Mouse (Mus musculus) spleen, postnatal 10 days (tissue): ENCODE results near the gene Lrrc49.
A peak's percentile ranks its signal among the peaks of the same experiment; 100 is the strongest.

ENCODE experiments used
- DNase-seq, 2 experiments: peaks; one replicate each; pipeline ENCODE4 v3.0.0; 2021 to 2022; ENCODE audit warnings: low spot score in 2 of 2

The Lrrc49 gene

DNA sequence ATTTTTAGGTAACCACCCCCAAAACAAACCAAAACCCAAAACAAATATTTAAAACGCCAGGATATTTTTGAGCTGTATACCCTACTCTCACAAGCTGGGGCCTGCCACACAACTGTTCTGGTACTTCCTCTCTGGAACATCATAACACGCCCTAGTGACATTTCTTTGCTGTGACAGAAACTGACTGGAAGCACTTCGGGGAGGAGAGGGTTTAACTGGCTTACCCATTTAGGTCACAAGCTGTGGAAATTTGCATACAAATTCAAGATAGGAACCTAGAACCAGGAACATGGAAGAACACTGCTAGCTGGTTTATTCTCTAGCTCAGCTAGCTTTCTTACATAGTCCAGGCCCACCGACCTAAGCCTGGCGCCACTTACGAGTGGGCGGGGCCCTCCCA is 92.6 kb downstream of the Lrrc49 start:
- DNase-seq = no peak

DNA sequence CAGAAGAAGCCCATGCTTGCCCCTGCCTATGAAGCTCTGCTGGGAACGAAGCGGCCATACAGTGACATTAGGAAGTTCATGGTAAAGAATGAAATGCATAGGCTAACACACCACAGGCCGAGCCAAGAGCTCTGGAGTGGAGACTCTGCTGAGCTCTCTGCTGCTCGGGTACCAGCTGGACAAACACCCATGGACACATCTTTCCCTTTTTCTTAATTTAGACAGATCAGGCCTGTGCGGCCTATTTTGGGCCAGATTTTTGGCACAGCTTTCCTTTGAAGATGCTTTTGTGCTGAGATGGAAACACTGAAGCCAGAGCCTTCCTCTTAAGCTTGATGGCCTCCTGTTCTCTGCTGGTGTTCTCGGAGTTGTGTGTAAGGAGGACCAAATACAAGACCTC is 95.0 kb downstream of the Lrrc49 start:
- DNase-seq = no peak

DNA sequence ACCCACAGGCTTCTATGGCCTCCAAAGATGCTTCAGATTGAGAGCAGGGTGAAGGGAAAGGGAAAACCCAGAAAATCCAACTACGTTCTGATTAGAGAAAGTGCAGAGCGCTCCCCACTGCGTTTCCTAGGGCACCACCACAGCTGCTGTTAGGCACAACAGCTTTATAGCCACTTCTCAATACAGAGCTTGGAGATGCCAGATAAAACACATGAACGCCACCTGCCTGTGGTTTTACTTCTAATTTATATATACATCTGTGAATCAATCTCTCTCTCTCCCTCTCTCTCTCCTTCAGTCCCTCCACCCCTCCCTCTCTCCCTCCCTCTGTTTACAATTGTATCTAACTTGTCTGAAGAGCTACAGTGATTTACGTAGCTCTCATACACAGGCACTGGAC is 95.6 kb downstream of the Lrrc49 start:
- DNase-seq = no peak

DNA sequence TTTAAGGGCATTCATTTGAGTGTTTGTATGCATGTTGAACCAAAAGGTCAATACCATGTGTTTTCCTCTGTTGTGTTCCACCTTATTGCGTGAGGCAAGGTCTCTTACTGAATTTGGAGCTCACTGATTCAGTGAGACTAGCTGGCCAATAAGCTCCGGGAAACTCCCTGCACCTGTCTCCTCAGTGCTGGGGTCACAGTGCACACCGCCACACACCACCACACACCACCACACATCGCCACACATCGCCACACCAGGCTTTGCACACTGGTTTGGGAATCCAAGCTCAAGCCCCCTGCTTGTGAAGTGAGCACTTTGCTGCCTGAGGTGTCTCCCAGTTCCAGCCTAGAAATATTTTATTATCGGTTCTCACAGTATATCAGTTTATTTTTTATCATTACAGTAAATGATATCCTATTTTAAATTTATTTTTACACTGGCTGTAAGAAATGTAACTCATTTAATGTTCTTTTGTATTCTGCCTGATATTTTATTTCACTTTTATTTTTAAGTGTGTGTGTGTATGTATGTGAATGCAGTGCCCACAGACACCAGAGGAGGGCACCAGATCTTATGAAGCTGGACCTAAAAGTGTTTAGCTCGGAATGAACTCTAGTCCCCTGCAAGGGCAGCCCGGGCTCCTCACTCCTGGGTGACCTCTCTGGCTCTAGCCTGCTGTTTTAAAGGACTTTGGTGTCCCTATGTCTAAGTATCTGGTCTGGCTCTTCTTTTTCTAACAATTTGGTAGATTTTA is 96.9 kb downstream of the Lrrc49 start:
- no peak for DNase-seq

DNA sequence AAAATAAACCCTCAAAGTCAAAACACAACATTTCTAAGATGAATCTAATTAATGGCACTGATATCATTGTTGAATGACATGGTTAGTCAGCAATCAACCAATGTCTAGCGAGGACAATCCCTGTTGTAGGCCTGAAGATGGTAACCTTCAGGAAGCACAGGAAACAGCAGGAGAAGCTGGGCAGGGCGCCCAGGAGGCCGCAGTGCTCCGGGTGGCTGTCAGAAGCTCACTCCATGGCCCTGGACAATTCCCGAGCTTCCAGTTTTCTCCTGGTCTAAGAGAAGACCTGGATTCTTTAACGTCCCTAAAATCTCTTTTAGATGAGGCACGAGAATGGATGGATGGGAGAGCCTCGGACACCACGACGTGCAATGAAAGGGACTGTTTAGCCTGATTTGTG is 99.0 kb downstream of the Lrrc49 start:
- no peak for DNase-seq

DNA sequence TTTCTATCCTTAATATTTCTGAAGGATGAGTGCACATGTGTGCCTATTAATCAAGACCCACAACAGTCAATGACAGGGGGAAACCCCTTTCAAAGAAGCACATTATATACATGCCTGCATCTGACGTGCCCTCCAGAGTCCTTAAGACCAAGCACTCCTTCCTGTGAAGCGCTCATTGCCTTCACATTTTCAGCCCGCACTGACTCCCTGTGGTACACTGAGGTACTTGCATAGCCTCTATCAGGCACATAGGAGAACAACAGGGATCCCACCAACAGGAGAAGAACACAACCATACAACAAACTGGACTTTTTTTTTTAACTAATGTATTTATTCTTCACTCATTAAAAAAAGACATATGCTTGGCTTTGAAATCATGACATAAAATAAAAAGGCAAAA is 101.0 kb downstream of the Lrrc49 start:
- DNase-seq = no peak

DNA sequence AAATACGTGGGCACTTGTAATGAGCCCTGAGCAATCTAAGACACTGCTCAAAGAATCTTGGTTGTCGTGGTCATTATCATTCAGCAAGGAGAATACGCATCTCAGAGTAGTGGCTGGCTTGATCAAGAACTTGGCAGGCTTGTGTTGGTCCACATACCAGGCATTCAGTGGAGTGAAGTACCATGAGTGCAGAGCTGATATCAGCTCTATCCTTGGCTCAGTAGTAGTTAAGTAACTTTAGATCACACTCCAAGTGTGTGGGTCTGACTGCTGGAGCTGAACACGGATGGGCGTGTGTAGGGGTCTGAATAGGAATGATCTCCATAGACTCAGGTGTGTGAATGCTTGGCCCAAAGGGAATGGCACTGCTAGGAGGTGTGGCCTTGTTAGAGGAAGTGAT is 102.8 kb downstream of the Lrrc49 start:
- DNase-seq = no peak

DNA sequence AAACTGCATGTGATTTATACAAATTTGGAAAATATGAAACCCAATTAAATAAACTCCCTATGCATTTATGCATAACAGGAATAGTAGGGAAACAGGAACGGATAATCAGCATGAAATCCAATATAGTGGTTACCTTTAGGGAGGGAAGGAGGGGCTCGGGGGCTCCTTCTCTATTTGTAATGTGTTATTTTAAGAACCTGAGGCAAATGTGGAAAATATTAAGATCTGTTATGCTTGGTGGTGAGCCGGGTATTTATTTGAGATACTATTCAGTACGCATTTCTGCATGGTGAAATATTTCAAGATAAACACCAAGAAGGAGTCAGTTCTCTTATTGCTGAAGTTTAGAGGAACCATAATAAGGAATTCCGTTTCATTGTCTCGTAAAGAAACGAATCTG is 105.4 kb downstream of the Lrrc49 start:
- DNase-seq = no peak

DNA sequence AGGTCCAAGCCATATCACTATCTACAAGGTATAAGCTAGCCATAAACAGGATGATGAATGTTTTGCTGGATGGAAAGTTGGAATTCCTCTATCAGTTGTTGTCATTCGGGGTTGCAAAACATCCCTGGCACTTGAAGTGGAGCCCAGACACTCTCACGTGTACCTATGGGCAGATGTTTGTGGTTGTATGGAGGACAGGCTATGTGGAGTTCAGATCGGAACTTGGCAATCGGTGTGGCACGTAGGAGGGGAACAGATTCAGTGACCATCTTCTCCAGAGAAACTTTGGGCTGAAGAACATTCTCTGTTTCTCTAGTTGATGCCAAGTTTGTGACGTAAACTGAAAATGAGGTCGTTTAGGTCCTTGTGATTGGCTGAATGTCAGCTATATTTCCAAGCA is 114.9 kb downstream of the Lrrc49 start:
- no peak for DNase-seq

DNA sequence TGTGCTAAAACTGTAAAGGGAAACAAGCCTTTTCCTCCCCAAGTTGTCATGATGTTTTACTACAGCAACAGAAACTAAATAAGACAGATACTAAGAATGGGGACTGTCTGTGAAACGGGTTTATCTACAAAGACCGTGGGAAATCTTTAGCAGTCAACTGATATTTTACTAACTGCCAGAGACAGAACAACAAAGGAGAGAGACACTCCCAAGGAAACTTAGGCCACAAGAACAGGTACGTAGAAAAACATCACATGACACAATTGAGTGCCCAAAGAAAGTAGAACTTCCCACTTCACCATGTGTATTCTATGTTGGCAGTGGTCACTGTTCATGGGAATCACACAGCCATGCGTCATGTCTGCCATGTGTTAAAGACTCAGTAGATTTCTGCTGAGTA is 116.2 kb downstream of the Lrrc49 start:
- no peak for DNase-seq

DNA sequence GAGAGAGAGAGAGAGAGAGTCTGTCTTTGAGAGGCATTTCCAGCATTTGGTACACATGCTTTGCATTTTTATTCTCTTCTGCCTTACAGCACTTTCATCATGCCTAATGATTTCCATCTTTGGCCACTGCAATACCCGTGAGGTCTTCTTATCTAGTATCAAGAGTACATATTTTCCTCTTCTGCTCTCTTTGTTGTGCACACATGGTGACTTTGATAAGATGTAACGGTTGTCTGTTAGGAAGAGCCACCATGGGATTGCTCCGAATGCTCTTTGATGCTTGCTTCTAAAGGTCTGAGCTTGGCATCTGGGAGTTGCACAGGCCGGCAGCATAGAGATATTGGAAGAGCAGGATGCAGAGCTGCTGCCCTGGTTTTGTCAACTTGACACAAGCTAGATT is 116.9 kb downstream of the Lrrc49 start:
- DNase-seq = no peak

DNA sequence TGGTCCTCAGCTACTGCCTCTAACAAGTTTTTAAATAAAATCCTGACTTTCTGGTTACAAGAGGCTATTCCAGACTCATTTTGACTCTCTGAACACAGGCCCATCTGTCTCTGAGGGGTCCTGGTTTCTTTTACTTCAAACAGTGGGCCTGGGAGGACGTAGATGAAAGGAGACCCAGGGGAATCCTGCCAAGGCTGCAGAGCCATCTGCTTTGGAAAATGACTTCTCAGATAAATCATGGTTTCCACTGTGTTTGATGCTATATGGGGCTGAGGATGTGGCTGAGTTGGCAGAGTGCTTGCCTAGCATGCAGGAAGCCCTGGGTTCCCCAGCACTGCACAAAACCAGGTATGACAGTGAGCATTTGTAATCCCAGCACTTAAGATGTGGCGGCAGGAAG is 118.6 kb downstream of the Lrrc49 start:
- no peak for DNase-seq

DNA sequence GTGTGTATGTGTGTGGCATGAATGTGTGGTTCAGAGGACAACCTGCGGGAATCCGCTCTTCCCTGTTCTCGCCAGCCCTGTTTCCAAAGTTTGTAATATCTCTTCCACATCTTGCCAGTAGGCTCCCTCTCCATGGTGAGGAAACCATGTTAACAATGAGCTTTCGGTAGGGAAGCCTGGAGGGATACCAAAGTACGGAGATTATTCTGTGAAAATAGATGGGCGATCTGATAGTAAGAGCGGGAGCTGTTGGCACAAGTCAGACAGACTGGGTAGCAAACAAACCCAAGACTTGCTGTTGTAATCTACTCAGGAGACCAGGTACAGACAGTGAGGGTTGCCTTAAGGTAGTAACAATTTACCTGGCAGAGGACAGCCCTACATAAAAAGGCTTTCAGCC is 124.1 kb downstream of the Lrrc49 start:
- DNase-seq = no peak

DNA sequence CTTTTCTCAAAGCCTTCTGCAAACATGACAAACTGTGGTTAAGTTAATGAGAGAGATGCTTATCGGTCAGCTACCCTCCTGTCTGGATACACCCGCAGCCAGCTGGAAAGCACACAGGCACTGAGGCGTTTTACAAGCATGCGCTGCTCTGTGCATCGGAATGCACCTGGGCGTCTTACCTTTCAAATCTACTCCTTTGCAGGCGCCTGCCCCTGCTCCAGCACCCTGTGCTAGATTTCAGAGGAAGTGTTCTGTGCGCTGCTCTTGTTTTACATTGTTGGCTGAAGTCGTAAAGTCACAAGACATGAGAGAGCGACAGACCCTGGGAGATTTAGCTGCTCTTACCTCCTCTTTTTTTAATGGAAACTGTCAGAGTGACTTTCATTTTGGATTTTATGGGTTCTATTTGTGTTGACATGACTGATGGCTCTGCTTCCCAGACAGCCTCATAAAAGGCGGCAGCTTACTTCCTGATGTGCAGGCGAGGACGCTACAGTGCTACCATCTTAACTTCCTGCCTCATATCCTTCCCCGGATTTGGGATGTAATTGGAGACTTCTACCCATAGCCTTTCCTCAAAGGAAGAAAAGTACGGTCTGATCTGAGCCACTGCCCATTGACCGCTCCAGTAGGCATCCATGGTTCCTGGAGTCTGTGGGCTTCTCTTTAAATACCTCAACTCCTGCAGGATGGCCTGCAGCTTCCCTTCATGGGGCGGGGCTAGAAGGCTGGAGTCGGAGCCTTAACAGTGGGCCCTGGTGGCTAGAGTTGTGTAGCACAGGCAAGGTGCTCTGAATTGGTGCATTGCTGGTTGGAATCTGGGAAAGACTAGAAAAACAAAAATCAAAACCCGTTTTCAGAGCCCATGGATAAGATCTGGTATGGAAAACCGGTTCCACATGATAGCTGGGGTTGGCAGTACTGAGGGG is 125.3 kb downstream of the Lrrc49 start:
- DNase-seq = no peak

DNA sequence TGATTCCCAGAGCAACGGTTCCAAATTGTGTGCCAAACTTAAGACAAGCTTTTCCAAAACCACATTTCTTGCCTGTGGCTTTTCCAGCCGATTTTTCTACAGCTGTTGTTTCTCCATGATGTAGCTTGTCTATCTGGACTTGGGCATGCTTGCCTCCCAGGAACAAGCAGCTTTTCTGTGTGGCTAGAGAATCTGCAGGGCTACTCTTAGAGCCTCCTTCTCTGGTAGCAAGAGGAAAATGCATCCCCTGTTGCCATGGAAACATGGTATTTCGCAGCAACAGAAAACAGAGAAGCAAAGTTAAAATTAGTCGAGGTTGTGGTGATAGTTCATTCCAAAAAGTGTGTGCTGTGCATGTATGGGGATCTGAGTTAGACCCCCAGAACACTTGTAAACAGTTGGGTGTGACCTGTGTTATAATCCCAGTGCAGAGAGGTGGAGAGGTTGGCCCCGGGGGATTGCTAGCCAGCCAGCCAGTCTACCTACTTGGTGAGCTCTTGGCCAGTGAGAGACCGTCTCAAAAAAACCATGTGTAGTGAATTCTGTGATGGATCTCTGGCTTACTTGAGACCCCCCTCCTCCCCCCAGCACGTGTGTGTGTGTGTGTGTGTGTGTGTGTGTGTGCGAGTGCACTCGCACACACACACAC is 126.2 kb downstream of the Lrrc49 start:
- no peak for DNase-seq

DNA sequence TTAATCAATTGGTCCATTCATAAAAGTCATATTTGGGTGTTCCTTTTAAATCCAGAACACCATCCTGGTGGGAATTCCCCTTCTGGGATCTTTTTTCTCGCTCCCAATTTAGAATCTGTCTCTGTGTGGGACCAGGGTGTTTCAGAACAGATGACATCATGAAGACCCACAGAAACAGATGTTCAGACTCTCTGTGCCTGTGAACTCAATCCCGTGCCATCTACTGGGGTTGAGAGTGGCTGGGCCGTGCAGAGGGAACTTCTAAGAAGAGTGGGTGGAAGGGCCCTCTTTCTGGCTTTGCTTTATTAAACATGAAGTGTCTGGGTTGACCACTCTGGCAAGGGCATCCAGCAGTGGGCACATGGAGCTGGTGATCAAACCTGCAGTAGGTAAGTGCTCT is 129.5 kb downstream of the Lrrc49 start:
- DNase-seq = no peak

DNA sequence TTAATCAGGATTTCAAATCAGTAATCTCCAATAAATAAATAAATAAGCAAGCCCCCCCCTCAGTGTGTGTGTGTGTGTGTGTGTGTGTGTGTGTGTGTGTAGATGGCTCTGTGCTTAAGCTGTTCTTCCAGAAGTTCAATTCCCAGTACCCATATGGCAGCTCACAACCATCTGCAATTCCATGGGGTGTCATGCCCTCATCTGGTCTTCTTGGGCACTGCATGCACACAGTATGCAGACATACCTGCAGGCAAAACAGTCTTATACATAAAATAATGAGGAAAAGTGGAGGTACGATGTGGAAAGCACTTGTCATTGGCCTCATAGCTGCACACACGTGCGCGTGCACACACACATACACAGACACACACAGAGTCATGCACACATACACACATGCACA is 136.7 kb downstream of the Lrrc49 start:
- DNase-seq = no peak

DNA sequence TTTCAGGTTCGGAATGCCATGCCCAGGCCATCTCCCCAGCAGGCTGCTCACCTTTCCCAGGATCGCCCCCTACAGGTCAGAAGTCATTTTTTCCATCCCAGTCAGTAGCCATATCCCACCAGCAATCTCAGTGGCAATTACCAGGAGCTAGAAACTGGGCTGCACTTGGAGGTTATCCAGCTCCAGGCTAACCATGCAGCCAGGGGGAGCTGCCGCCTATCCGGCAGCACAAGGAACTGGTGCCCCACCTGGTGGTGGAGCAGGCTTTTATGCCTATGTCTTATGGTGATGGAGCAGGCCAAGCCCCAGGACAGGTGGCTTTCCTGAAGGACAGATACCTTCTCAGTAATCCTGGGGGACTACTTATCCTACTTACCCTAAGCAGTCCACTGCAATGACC is 139.8 kb downstream of the Lrrc49 start:
- DNase-seq = peak in 1 of 2 experiments; percentile 21

DNA sequence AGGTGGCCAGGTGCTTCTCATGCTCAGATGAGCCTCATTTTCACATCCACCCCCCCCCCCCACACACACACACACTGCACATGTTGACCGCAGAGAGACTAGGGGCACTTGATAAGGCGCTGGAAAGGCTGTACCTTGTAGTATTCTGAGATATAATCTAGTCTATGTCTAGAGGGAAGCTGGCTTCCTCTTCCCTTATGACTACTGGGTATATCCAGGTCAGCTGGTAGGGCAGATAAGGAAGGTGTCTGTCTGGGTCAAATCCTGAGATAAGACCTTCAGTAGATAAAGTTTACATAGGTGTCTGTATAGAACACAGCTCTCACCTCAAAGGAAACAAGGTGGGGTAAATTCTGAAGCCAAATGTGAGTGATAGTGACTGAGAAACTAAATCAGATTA is 141.8 kb downstream of the Lrrc49 start:
- DNase-seq = no peak

DNA sequence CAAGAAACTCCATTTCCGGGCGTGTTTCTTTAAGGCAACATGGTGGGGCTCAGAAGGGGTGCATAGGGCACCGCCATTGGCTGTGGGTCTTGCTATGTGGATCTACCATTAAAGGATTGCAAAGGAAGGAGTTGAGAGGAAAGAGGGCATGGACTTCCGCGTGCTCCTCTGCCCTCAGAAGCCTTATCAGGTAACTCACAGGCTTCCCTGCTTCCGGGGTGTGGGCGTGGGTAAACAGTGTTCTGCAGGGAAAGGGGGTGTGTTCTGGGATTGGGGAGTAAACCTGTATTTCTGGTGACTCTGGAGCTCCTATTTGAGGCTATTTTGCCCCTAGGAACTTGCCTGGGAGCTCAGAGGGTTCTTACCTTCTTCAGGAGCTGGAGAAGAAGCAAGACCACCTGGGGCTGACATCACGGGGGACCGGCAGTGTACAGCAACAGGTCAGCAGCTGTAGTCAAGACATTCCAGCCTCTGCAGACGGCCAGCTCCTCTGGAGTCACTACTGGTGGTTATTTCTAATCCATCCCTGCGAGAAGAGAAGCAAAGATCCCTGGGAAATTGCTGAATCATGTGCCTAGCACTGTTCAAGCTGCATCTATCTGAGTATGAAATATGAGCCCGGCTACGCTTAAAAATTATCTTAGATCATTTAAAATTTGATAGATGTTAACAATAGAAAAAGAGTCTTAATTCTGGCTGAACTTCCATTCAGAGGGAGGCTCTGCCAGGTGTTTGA is 142.4 kb downstream of the Lrrc49 start:
- peak in 1 of 2 experiments; percentile 33 for DNase-seq

DNA sequence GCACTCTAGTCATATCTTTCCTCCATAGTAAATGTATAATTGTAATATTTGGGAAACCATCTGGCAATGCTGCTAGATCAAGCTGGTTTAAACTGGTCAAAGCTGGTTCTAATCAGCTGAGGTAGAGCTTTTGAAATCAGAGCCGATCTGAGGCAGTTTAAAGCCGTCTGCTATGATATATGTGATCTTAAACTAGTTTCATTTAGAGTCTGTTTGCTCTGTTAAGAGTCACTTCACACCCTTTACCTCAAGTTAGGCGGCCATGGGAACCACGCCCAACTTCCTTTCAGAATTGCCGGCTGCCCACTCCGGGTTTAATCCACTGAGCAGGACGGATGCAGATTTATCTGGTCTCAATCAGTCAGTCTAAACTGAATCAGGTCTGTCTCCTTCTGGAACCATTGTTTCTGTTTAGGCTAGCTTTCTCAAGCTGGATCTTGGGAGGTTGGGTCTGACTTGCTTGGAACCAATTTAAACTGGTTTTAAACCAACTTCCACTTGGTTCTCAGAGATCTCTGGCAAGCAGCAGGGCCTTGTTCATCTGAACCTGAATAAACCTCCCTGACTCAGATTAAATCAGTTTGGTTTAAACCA is 144.4 kb downstream of the Lrrc49 start:
- DNase-seq = no peak

DNA sequence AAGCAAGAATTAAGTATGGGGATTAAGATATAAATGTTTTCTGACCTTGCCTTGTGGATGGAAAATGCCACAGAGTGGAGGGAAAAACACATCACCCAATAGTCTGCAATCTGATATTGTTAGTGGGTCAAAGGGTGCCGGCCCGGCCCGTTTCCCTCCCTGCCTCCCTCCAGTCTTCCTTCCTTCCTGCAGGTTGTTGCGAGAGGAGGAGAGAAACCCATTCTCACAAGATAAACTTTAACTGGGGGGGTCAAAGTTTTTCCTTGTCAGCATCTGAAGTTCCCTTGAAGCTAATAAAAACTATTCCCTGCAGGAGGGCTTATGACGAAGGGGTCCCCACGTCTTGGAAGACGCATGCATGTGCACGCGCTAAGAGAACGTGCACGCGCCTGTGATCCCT is 157.6 kb downstream of the Lrrc49 start:
- no peak for DNase-seq
